Mouse (Mus musculus) forebrain, embryonic 14.5 days (tissue): Measurements from ENCODE around the gene Fam78b. TPM values are rescaled to one million over a fixed set of nuclear protein-coding genes. Genes with fewer than 3 reads are reported as not detected.

Experiments
- ATAC-seq: fragments of 200-750 bp; cut with Nextera tagmentation; 2 replicates; pipeline ENCODE4 v1.8.0; 2017; ENCODE audit warnings: mild to moderate bottlenecking, moderate library complexity
- DNase-seq: peaks from one replicate; pipeline ENCODE4 v3.0.0-alpha.2; 2015; ENCODE audit warnings: low spot score
- H3K27ac ChIP-seq: fragments of 300-500 bp; sonication (generic); 2 replicates; pipeline ENCODE4 v1.5.1; 2014; ENCODE audit warnings: low read depth, mild to moderate bottlenecking, control low read depth, low read length, moderate library complexity
- H3K27me3 ChIP-seq: fragments of 300-500 bp; sonication (generic); replicated peaks from 2 replicates; pipeline ENCODE4 v1.6.1; 2014; ENCODE audit warnings: low read length, control low read depth, mixed read lengths; ENCODE audit not compliant: control insufficient read depth, insufficient read depth
- H3K36me3 ChIP-seq: fragments of 300-500 bp; sonication (generic); 2 replicates; pipeline ENCODE4 v1.6.1; 2014; ENCODE audit warnings: low read length, control low read depth; ENCODE audit not compliant: control insufficient read depth, insufficient read depth
- H3K4me1 ChIP-seq: fragments of 300-500 bp; sonication (generic); 2 replicates; pipeline ENCODE4 v1.6.1; 2014; ENCODE audit warnings: antibody characterized with exemption, low read length, control low read depth; ENCODE audit not compliant: control insufficient read depth, insufficient read depth
- H3K4me2 ChIP-seq: fragments of 300-500 bp; sonication (generic); 2 replicates; pipeline ENCODE4 v1.6.1; 2014; ENCODE audit warnings: mild to moderate bottlenecking, control low read depth, low read length
- H3K4me3 ChIP-seq: fragments of 300-500 bp; sonication (generic); 2 replicates; pipeline ENCODE4 v1.5.1; 2014; ENCODE audit warnings: low read depth, low read length, control low read depth
- H3K9ac ChIP-seq: fragments of 300-500 bp; sonication (generic); 2 replicates; pipeline ENCODE4 v1.6.1; 2014; ENCODE audit warnings: mild to moderate bottlenecking, low read length, control low read depth, moderate library complexity
- H3K9me3 ChIP-seq: fragments of 300-500 bp; sonication (generic); replicated peaks from 2 replicates; pipeline ENCODE4 v1.6.1; 2016; ENCODE audit warnings: low read length, control low read depth, mixed read lengths; ENCODE audit not compliant: control insufficient read depth
- WGBS: fragments of 180-500 bp; shearing (Covaris S2); extraction: QIAGEN DNeasy Blood & Tissue Kit; methylation state at CpG from one replicate; pipeline ENCODE4 v1.1.7; 2014; 5-methylcytosine and 5-hydroxymethylcytosine counted together
- polyA plus RNA-seq: library from polyadenylated mRNA; unstranded; fragments of >200 nt; fragmentation: Nextera tagmentation; extraction: Ambion mirVana; gene quantifications from 2 replicates; pipeline ENCODE4 v1.2.1, GENCODE M21; 2014

Gene Fam78b
- polyA plus RNA-seq, 1 experiment from 2014 or later: 5.9 TPM

- H3K4me1 ChIP-seq: peaks cover 24% of the 10 kb centered on the region
- 47% methylated on average over 4 of the region's 4 CpGs for WGBS
- H3K4me3 ChIP-seq: no peak overlapping the region
- ATAC-seq (peak; percentile 47; the same call in 1 of the 2 replicates), DNase-seq (peak; percentile 85)
- no peaks in the 10 kb centered on the region for H3K27me3 ChIP-seq
- no peak overlapping the region for H3K4me2 ChIP-seq
- H3K9me3 ChIP-seq: no peaks in the 10 kb centered on the region
- no peak overlapping the region for H3K9ac ChIP-seq
- H3K36me3 ChIP-seq: no peaks in the 10 kb centered on the region
- peak overlapping the region; percentile 44; the same call in 1 of the 2 replicates for H3K27ac ChIP-seq
These were observed 113.3 kb downstream of the Fam78b start for GRCm38 (mm10) chr1:167114363-167115050.

- no peak overlapping the region for H3K4me3 ChIP-seq
- DNase-seq: peak; percentile 48
- no peak overlapping the region for H3K9ac ChIP-seq
- no peak overlapping the region for H3K4me2 ChIP-seq
- H3K27me3 ChIP-seq: no peaks in the 10 kb centered on the region
- H3K36me3 ChIP-seq: no peaks in the 10 kb centered on the region
- peak; percentile 11; the same call in 1 of the 2 replicates for ATAC-seq
- H3K4me1 ChIP-seq: peaks cover 28% of the 10 kb centered on the region
- WGBS: 21% methylated on average over 4 of the region's 4 CpGs
- H3K9me3 ChIP-seq: no peaks in the 10 kb centered on the region
- H3K27ac ChIP-seq: 0 out of 2 replicates have a peak overlapping the region, but pooled peaks have one; percentile 30
These were observed 113.9 kb downstream of the Fam78b start for GRCm38 (mm10) chr1:167115121-167115520.

GRCm38 (mm10) chr1:167116733-167117132 lies 115.5 kb downstream of the Fam78b start:
- H3K4me1 ChIP-seq: peaks cover 28% of the 10 kb centered on the region
- H3K9me3 ChIP-seq: no peaks in the 10 kb centered on the region
- H3K4me2 ChIP-seq: no peak overlapping the region
- 0 out of 2 replicates have a peak overlapping the region, but pooled peaks have one; percentile 14 for H3K27ac ChIP-seq
- H3K4me3 ChIP-seq: no peak overlapping the region
- 26% methylated on average over 3 of the region's 3 CpGs for WGBS
- no peak overlapping the region for H3K9ac ChIP-seq
- DNase-seq (peak; percentile 87), ATAC-seq (peak; percentile 68)
- H3K36me3 ChIP-seq: no peaks in the 10 kb centered on the region
- H3K27me3 ChIP-seq: no peaks in the 10 kb centered on the region

- Histone ChIP-seq H3K9me3 (no peaks in the 10 kb centered on the region), H3K27me3 (no peaks in the 10 kb centered on the region), H3K4me2 (no peak overlapping the region), H3K9ac (no peak overlapping the region), H3K4me3 (no peak overlapping the region), H3K4me1 (peaks cover 28% of the 10 kb centered on the region), H3K36me3 (no peaks in the 10 kb centered on the region), H3K27ac (peak overlapping the region; percentile 40; the same call in 1 of the 2 replicates)
- ATAC-seq: no peak
- no peak for DNase-seq
- WGBS: 74% methylated on average over 7 of the region's 7 CpGs
These were observed 117.8 kb downstream of the Fam78b start for GRCm38 (mm10) chr1:167118971-167119370.

- Histone ChIP-seq H3K27ac (peak overlapping the region; percentile 40; the same call in 1 of the 2 replicates), H3K4me2 (no peak overlapping the region), H3K36me3 (no peaks in the 10 kb centered on the region), H3K9ac (no peak overlapping the region), H3K9me3 (no peaks in the 10 kb centered on the region), H3K27me3 (no peaks in the 10 kb centered on the region), H3K4me3 (no peak overlapping the region), H3K4me1 (peaks cover 25% of the 10 kb centered on the region)
- peak; percentile 50; the same call in 1 of the 2 replicates for ATAC-seq
- WGBS: 34% methylated on average over 8 of the region's 8 CpGs
- DNase-seq: peak; percentile 79
These were observed 118.2 kb downstream of the Fam78b start for GRCm38 (mm10) chr1:167119439-167119838.

GRCm38 (mm10) chr1:167122436-167122835 lies 121.2 kb downstream of the Fam78b start:
- no peaks in the 10 kb centered on the region for H3K36me3 ChIP-seq
- no peak overlapping the region for H3K9ac ChIP-seq
- no peak for DNase-seq
- no peak for ATAC-seq
- no peaks in the 10 kb centered on the region for H3K9me3 ChIP-seq
- no peak overlapping the region for H3K4me2 ChIP-seq
- H3K27me3 ChIP-seq: no peaks in the 10 kb centered on the region
- no peak overlapping the region for H3K4me3 ChIP-seq
- H3K27ac ChIP-seq: no peak overlapping the region
- H3K4me1 ChIP-seq: peaks cover 12% of the 10 kb centered on the region; the same call in 1 of the 2 replicates
- 92% methylated on average over 2 of the region's 2 CpGs for WGBS

- H3K9me3 ChIP-seq: no peaks in the 10 kb centered on the region
- no peak overlapping the region for H3K4me2 ChIP-seq
- H3K9ac ChIP-seq: no peak overlapping the region
- DNase-seq: no peak
- no peak overlapping the region for H3K27ac ChIP-seq
- no peak for ATAC-seq
- no peaks in the 10 kb centered on the region for H3K36me3 ChIP-seq
- H3K27me3 ChIP-seq: no peaks in the 10 kb centered on the region
- no peak overlapping the region for H3K4me3 ChIP-seq
- H3K4me1 ChIP-seq: peaks cover 12% of the 10 kb centered on the region; the same call in 1 of the 2 replicates
These were observed 122.3 kb downstream of the Fam78b start for GRCm38 (mm10) chr1:167123551-167123950.

GRCm38 (mm10) chr1:167125870-167126269 lies 124.7 kb downstream of the Fam78b start:
- ATAC-seq: no peak
- no peak for DNase-seq
- H3K36me3 ChIP-seq: no peaks in the 10 kb centered on the region
- WGBS: 96% methylated on average over 3 of the region's 3 CpGs
- H3K4me2 ChIP-seq: no peak overlapping the region
- no peaks in the 10 kb centered on the region for H3K9me3 ChIP-seq
- no peak overlapping the region for H3K27ac ChIP-seq
- no peaks in the 10 kb centered on the region for H3K4me1 ChIP-seq
- H3K9ac ChIP-seq: no peak overlapping the region
- no peak overlapping the region for H3K4me3 ChIP-seq
- H3K27me3 ChIP-seq: no peaks in the 10 kb centered on the region

GRCm38 (mm10) chr1:167126292-167126691 lies 125.1 kb downstream of the Fam78b start:
- no peak overlapping the region for H3K27ac ChIP-seq
- H3K27me3 ChIP-seq: no peaks in the 10 kb centered on the region
- no peaks in the 10 kb centered on the region for H3K4me1 ChIP-seq
- no peaks in the 10 kb centered on the region for H3K36me3 ChIP-seq
- no peak overlapping the region for H3K9ac ChIP-seq
- H3K4me2 ChIP-seq: no peak overlapping the region
- 88% methylated on average over 4 of the region's 4 CpGs for WGBS
- no peaks in the 10 kb centered on the region for H3K9me3 ChIP-seq
- H3K4me3 ChIP-seq: no peak overlapping the region
- ATAC-seq (no peak), DNase-seq (no peak)
